In the genomic region with DNA sequence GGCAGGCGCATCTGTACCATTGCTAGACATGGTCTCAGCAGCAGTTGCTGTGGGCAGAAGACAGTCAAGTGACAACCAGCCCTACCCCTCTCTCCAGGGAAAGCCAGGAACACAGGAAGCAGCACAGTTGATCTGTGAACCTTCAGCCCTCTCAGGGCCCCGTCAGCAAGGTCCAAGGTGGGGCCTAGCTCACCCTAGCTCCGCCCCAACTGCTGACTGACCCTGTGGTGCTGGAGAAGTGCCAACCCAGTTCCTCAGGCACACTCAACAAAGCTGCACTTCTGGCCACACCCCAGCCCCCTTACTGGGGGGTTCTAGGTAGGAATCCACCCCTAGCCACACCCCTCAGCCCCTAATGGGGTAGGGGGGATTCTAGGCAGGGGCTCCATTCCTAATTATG, we compare ENCODE assay signal across 9 mouse cellular contexts. TPM values are rescaled to one million over a fixed set of nuclear protein-coding genes. Genes with fewer than 3 reads are reported as not detected.
DNase-seq lines count a peak whose midpoint lies in the region; ATAC-seq and TF ChIP-seq lines count a peak whose summit lies in the region.
"Had no signal": no experiment of that assay in that cellular context is flagged by ENCODE, and none has a peak within 500 bp of the region (broad histone marks: within the 10 kb centered on the region; RNA-seq: fewer than 3 reads in every experiment).

No protein-coding gene starts in this region.

- no peaks in the 10 kb centered on the region for H3K9me3 ChIP-seq in intestine, embryonic 16.5 days (ENCODE audit: control insufficient read depth, low read length)
- no peaks in the 10 kb centered on the region for H3K9me3 ChIP-seq in liver, embryonic 16.5 days (replicated peaks; ENCODE audit: control insufficient read depth, low read length)

- peak overlapping the region; percentile 19 for H3K4me3 ChIP-seq in gastrocnemius, adult 2 months
- peak overlapping the region; percentile 62 for H3K4me3 ChIP-seq in intestine, embryonic 16.5 days (ENCODE audit: low read length)
- H3K4me3 ChIP-seq in liver, embryonic 16.5 days (ENCODE audit: low read depth, low read length): peak overlapping the region; percentile 42

- peaks cover 21% of the 10 kb centered on the region for H3K4me1 ChIP-seq in intestine, embryonic 16.5 days (ENCODE audit: control insufficient read depth, insufficient read depth, low read length)
- H3K4me1 ChIP-seq in liver, embryonic 16.5 days (ENCODE audit: control insufficient read depth, low read depth, low read length): peaks cover 60% of the 10 kb centered on the region

- peak overlapping the region; percentile 63 for H3K9ac ChIP-seq in intestine, embryonic 16.5 days (ENCODE audit: low read depth, low read length)
- H3K9ac ChIP-seq in liver, embryonic 16.5 days (ENCODE audit: low read depth, low read length): peak overlapping the region; percentile 57

- peaks cover 28% of the 10 kb centered on the region for H3K36me3 ChIP-seq in intestine, embryonic 16.5 days (ENCODE audit: control insufficient read depth, insufficient read depth, low read length)
- peaks cover 13% of the 10 kb centered on the region for H3K36me3 ChIP-seq in liver, embryonic 16.5 days (ENCODE audit: control insufficient read depth, insufficient read depth)

- peak; percentile 52 for DNase-seq in gastrocnemius, adult 2 months
- no peak for DNase-seq in gastrocnemius, postnatal 14 days
- DNase-seq in adrenal gland, postnatal 14 days: peak; percentile 85
- no peak for DNase-seq in right cerebral cortex, postnatal 4 days
- DNase-seq in frontal cortex, postnatal 25 days (ENCODE audit: low spot score in 2 of 2): no peak
- no peak for DNase-seq in gastrocnemius, adult 8-10 months (ENCODE audit: low spot score in 2 of 2)

- peak overlapping the region; percentile 83 for H3K4me2 ChIP-seq in intestine, embryonic 16.5 days (ENCODE audit: low read depth, low read length)
- peak overlapping the region; percentile 54 for H3K4me2 ChIP-seq in liver, embryonic 16.5 days (ENCODE audit: low read depth, low read length)

- peak overlapping the region; percentile 93 for H3K27ac ChIP-seq in gastrocnemius, adult 2 months
- H3K27ac ChIP-seq in intestine, embryonic 16.5 days (ENCODE audit: low read length): peak overlapping the region; percentile 93
- peak overlapping the region; percentile 90 for H3K27ac ChIP-seq in liver, embryonic 16.5 days (ENCODE audit: low read length)

- intact Hi-C loops in gastrocnemius, adult 2 months (cut with DNase I): no loop called here
- intact Hi-C loops in gastrocnemius, postnatal 14 days (cut with DNase I; ENCODE audit: low total_unique reads): no loop called here

- peak; percentile 67 for ATAC-seq in intestine, embryonic 16.5 days
- peak; percentile 44 for ATAC-seq in liver, embryonic 16.5 days (ENCODE audit: low read depth)

- no peak for TF ChIP-seq CTCF in gastrocnemius, adult 2 months (IDR thresholded peaks at IDR 0.05)

- 24% methylated on average over 3 of the region's 3 CpGs for WGBS in intestine, embryonic 16.5 days
- 32% methylated on average over 3 of the region's 3 CpGs for WGBS in liver, embryonic 16.5 days (ENCODE audit: insufficient replicate concordance)

- no peaks in the 10 kb centered on the region for H3K27me3 ChIP-seq in intestine, embryonic 16.5 days (replicated peaks; ENCODE audit: control insufficient read depth, insufficient read depth, low read length)
- no peaks in the 10 kb centered on the region for H3K27me3 ChIP-seq in liver, embryonic 16.5 days (ENCODE audit: control insufficient read depth, insufficient read depth, low read depth, low read length)
- H3K27me3 ChIP-seq: CH12.LX had no signal

RNA-seq across cellular contexts. Expression of gene Plin3, which starts 4.8 kb away (rescaled TPM):
- total RNA-seq in gastrocnemius, adult 2 months (2021): 10 to 100 TPM; 42.4 to 75.0 TPM
- 10 to 100 TPM; 32.8 to 55.8 TPM for total RNA-seq in gastrocnemius, postnatal 14 days (2021)
- total RNA-seq in adrenal gland, postnatal 14 days (2021): 76.9 and 106 TPM in 2 replicates
- 287 and 364 TPM in 2 replicates for polyA plus RNA-seq in intestine, embryonic 16.5 days (2015; fragmentation: Nextera tagmentation; extraction: Ambion mirVana)
- 35.9 and 37.6 TPM in 2 replicates for polyA plus RNA-seq in liver, embryonic 16.5 days (2015; fragmentation: Nextera tagmentation; extraction: Ambion mirVana)
- total RNA-seq in gastrocnemius, adult 8-10 months (2022): 10 to 100 TPM; 22.9 to 44.8 (median 28.7) TPM

RNA-seq across cellular contexts. Expression of gene Ticam1, which starts 11.2 kb away (rescaled TPM):
- 1 to 10 TPM; 2.7 to 3.4 TPM for total RNA-seq in gastrocnemius, adult 2 months (2021)
- 1 to 10 TPM; 5.3 to 7.1 TPM for total RNA-seq in gastrocnemius, postnatal 14 days (2021)
- 18.7 and 20.9 TPM in 2 replicates for total RNA-seq in adrenal gland, postnatal 14 days (2021)
- 16.4 and 19.4 TPM in 2 replicates for polyA plus RNA-seq in intestine, embryonic 16.5 days (2015; fragmentation: Nextera tagmentation; extraction: Ambion mirVana)
- polyA plus RNA-seq in liver, embryonic 16.5 days (2015; fragmentation: Nextera tagmentation; extraction: Ambion mirVana): 3.4 and 4.2 TPM in 2 replicates
- total RNA-seq in gastrocnemius, adult 8-10 months (2022): 1 to 10 TPM; 1.7 to 2.2 (median 2.0) TPM

RNA-seq across cellular contexts. Expression of gene Arrdc5, which starts 12.3 kb away (rescaled TPM):
- not detected for total RNA-seq in gastrocnemius, adult 2 months (2021)
- not detected for total RNA-seq in gastrocnemius, postnatal 14 days (2021)
- not detected in 2 replicates for total RNA-seq in adrenal gland, postnatal 14 days (2021)
- not detected in 2 replicates for polyA plus RNA-seq in intestine, embryonic 16.5 days (2015; fragmentation: Nextera tagmentation; extraction: Ambion mirVana)
- polyA plus RNA-seq in liver, embryonic 16.5 days (2015; fragmentation: Nextera tagmentation; extraction: Ambion mirVana): not detected in 2 replicates
- total RNA-seq in gastrocnemius, adult 8-10 months (2022): not detected
- total RNA-seq: CH12.LX had no signal

RNA-seq across cellular contexts. Expression of gene Uhrf1, which starts 15.3 kb away (rescaled TPM):
- 1 to 10 TPM; 1.3 to 2.1 TPM for total RNA-seq in gastrocnemius, adult 2 months (2021)
- total RNA-seq in gastrocnemius, postnatal 14 days (2021): 1 to 10 TPM; 5.4 to 7.4 TPM
- total RNA-seq in adrenal gland, postnatal 14 days (2021): 25.6 and 29.3 TPM in 2 replicates
- 103 and 114 TPM in 2 replicates for polyA plus RNA-seq in intestine, embryonic 16.5 days (2015; fragmentation: Nextera tagmentation; extraction: Ambion mirVana)
- polyA plus RNA-seq in liver, embryonic 16.5 days (2015; fragmentation: Nextera tagmentation; extraction: Ambion mirVana): 86.0 and 89.7 TPM in 2 replicates
- under 1 TPM; 0.18 to 0.67 (median 0.44) TPM for total RNA-seq in gastrocnemius, adult 8-10 months (2022)

RNA-seq across cellular contexts. Expression of gene Fem1a, which starts 31.2 kb away (rescaled TPM):
- total RNA-seq in gastrocnemius, adult 2 months (2021): 100 to 1,000 TPM; 165 to 176 TPM
- total RNA-seq in gastrocnemius, postnatal 14 days (2021): 100 to 1,000 TPM; 101 to 117 TPM
- total RNA-seq in adrenal gland, postnatal 14 days (2021): 27.1 and 29.5 TPM in 2 replicates
- 11.7 and 12.8 TPM in 2 replicates for polyA plus RNA-seq in intestine, embryonic 16.5 days (2015; fragmentation: Nextera tagmentation; extraction: Ambion mirVana)
- 5.2 and 5.7 TPM in 2 replicates for polyA plus RNA-seq in liver, embryonic 16.5 days (2015; fragmentation: Nextera tagmentation; extraction: Ambion mirVana)
- total RNA-seq in gastrocnemius, adult 8-10 months (2022): 100 to 1,000 TPM; 180 to 201 (median 196) TPM

Comparison
In these comparisons a context has a peak if more than half of its experiments do, and no peak if none do; other contexts are left out.
1. DNase-seq: peak in gastrocnemius, adult 2 months (single experiment) and adrenal gland, postnatal 14 days (single experiment); none in gastrocnemius, postnatal 14 days (single experiment), right cerebral cortex, postnatal 4 days (single experiment), frontal cortex, postnatal 25 days (0 of 2) and gastrocnemius, adult 8-10 months (0 of 2).
2. Peak in every context shown above with its lines, with median percentiles within 50 percentile points of each other: H3K27ac ChIP-seq and H3K4me3 ChIP-seq.